Mouse (Mus musculus): Measurements from ENCODE around the gene Siglech. TPM values are rescaled to one million over a fixed set of nuclear protein-coding genes. Genes with fewer than 3 reads are reported as not detected.
"Not testable (repeated sequence)": the region's sequence is repeated elsewhere in the genome, so short reads cannot be mapped to it uniquely, and the experiment has no call there.

Gene Siglech
- polyA plus RNA-seq (2016; fragmentation: Nextera tagmentation; extraction: Ambion mirVana) = 0.20 and 0.29 TPM in 2 replicates

DNA sequence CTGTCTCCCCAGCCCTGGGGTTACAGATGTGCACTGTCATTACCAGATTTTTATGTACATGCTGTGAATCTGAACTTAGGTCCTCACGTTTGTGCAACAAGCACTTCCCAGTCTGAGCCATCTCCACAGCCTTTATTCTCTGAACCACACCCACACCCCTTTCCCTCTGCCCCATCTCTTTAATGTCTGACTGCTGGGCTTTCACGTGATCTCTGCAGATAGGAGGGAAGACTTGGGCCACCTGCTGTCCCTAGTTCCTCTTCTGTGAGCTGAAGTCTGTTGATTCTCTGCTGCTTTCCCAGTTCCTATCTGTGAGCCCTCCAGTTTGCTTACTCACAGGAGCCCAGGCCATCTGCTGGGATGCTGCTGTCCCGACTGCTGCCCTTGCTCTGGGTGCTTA lies at the start of gene Siglech:
TSS of gene Siglech (plus strand) at position 253 of the 400 bp plus-strand sequence.
- H3K9me3 ChIP-seq (replicated peaks) = no peaks in the 10 kb centered on the region
- H3K4me1 ChIP-seq = no peaks in the 10 kb centered on the region
- no peaks in the 10 kb centered on the region for H3K27me3 ChIP-seq (ENCODE audit: low read depth, poor library complexity, severe bottlenecking)
- no peak within 1 kb of the TSS for H3K27ac ChIP-seq
- no peaks in the 10 kb centered on the region for H3K36me3 ChIP-seq
- no peak within 1 kb of the TSS for H3K4me3 ChIP-seq
- 49% methylated on average over 3 of the region's 3 CpGs for WGBS
- DNase-seq (ENCODE audit: low spot score) = no peak

DNA sequence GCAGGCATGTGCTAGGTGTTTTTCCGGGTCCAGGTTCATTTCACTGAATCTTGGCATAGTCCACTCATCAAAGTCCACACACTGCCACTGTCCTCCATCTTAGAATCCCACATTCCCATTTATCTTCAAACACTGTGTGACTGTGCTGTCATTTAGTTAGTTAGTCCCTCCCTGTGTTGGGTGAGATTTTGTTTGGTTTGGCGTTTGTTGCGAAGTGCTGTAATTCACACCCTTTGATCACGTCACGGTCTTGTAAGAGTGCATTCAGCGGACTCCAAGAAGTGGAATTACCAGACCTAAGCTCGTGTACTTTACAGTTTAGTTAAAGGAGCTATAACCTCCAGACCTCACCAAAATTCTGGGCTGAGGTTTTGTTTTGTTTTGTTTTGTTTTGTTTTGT lies 45.3 kb upstream of the Siglech start:
- Histone ChIP-seq H3K27ac (no peak overlapping the region), H3K27me3 (ENCODE audit: low read depth, poor library complexity, severe bottlenecking) (no peaks in the 10 kb centered on the region), H3K4me1 (no peaks in the 10 kb centered on the region), H3K4me3 (no peak overlapping the region), H3K9me3 (replicated peaks) (no peaks in the 10 kb centered on the region), H3K36me3 (no peaks in the 10 kb centered on the region)
- DNase-seq (ENCODE audit: low spot score) = no peak
- 71% methylated on average over 7 of the region's 7 CpGs for WGBS

DNA sequence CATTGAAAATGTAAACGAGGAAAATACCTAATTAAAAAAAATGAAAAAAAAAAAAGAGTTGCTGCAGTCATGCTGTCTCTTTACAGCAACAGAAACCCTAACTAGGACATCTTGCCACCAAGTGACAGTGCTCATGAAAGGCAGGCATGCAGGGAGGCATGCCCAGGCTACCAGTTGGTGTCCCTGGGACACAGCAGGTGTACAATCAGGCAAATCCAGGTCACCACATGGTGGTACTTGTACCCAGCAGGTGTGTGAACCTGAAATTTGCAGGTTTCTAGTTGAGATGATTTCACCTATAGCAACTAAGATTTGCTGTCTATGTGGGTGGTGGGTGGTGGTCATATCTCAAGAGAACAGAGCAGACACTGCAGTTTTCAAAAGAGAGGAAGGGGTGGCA lies 39.1 kb upstream of the Siglech start:
- H3K9me3 ChIP-seq (replicated peaks) = no peaks in the 10 kb centered on the region
- no peaks in the 10 kb centered on the region for H3K4me1 ChIP-seq
- no peak overlapping the region for H3K27ac ChIP-seq
- H3K27me3 ChIP-seq (ENCODE audit: low read depth, poor library complexity, severe bottlenecking) = no peaks in the 10 kb centered on the region
- WGBS = 78% methylated on average over 1 of the region's 1 CpGs
- H3K4me3 ChIP-seq = no peak overlapping the region
- DNase-seq (ENCODE audit: low spot score) = no peak
- H3K36me3 ChIP-seq = no peaks in the 10 kb centered on the region

DNA sequence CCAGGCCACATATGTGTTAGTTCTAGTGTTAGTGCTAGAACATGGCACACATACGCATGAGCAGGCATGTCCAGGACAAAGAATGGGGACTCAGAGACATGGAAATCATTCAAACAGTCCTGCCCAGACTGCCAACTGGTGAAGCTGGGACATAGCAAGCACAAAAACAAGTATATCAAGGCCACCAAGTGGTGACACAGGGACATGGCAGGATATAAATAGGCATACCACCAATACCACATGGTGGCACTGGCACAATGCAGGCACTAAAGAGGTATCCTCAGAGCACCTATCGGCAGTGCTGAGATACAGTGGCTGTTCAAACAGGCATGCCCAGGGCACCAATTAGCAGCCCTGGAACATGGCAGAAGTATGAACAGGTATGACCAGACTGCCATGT lies 33.5 kb upstream of the Siglech start:
- no peak overlapping the region for H3K4me3 ChIP-seq
- H3K4me1 ChIP-seq = no peaks in the 10 kb centered on the region
- WGBS = 81% methylated on average over 2 of the region's 2 CpGs
- H3K27me3 ChIP-seq (ENCODE audit: low read depth, poor library complexity, severe bottlenecking) = no peaks in the 10 kb centered on the region
- DNase-seq (ENCODE audit: low spot score) = no peak
- H3K27ac ChIP-seq = no peak overlapping the region
- H3K36me3 ChIP-seq = no peaks in the 10 kb centered on the region
- no peaks in the 10 kb centered on the region for H3K9me3 ChIP-seq (replicated peaks)

DNA sequence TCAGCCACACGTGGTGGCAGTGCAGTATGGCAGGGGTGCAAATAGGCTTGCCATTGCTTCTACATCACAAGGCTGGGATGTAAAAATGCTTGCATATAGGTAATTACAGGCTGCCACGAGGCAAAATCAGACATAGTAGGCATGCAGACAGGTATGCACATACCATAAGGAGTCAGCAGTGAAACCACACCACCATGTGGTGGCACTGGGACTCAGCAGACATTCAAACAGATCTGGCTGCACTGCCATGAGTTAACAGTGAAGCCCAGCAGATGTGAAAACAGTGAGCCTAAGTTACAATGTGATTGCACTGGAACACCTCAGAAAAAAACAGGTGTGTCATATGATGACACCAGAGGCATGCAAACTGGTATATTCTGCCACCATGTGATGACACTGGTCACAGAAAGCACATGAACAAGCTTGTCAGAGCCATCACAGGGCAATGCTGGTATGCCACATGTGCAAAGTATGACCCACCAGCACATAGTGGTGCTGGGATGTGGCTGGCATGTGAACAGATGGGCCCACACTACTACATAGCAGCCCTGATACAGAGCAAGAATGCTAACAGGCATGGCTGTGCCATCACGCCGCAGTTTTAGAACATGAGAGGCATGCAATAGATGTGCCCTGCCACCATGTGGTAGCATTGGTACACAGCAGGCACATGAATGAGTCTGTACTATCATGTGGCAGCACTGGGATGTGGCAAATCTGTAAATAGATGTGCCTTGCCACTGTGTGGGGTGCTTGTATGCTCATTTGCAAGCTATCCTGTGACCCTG lies 30.7 kb upstream of the Siglech start:
- H3K36me3 ChIP-seq = no peaks in the 10 kb centered on the region

DNA sequence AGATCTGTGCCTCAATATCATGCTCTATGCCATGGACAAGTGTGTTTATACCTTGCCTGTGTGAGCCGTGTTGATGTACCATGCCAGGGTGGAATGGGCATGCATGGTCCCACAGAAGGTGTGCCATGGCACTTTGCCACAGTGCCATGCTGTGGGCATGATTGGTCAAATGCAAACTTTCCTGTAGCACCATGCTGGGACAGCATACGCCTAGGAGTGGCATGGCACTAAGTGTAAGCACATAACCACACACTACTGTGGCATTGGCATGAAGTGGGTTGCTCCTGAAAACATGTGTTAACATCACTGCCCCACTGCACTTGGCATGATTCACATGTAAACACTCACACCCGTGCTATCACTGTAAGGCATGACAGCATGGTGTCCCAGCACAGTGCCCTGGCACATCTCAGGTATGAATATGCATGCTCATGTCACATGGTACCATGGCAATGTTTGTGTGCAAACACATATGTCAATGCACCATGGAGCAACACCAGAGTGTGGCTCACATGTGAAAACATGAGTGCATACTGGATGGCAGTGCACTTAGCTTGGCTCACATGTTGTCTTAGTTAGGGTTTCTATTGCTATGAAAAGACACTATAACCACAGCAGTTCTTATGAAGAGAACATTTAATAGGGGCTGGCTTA lies 24.2 kb upstream of the Siglech start:
- Histone ChIP-seq H3K27me3 (ENCODE audit: low read depth, poor library complexity, severe bottlenecking) (no peaks in the 10 kb centered on the region), H3K4me3 (no peak overlapping the region)
- DNase-seq (ENCODE audit: low spot score) = no peak

More for the DNA sequence above, 30.7 kb upstream of the Siglech start:
- no peak overlapping the region for H3K4me3 ChIP-seq
- H3K9me3 ChIP-seq (replicated peaks) = no peaks in the 10 kb centered on the region
- 60% methylated on average over 4 of the region's 4 CpGs for WGBS
- no peak overlapping the region for H3K27ac ChIP-seq
- no peak for DNase-seq (ENCODE audit: low spot score)
- no peaks in the 10 kb centered on the region for H3K4me1 ChIP-seq
- no peaks in the 10 kb centered on the region for H3K27me3 ChIP-seq (ENCODE audit: low read depth, poor library complexity, severe bottlenecking)

DNA sequence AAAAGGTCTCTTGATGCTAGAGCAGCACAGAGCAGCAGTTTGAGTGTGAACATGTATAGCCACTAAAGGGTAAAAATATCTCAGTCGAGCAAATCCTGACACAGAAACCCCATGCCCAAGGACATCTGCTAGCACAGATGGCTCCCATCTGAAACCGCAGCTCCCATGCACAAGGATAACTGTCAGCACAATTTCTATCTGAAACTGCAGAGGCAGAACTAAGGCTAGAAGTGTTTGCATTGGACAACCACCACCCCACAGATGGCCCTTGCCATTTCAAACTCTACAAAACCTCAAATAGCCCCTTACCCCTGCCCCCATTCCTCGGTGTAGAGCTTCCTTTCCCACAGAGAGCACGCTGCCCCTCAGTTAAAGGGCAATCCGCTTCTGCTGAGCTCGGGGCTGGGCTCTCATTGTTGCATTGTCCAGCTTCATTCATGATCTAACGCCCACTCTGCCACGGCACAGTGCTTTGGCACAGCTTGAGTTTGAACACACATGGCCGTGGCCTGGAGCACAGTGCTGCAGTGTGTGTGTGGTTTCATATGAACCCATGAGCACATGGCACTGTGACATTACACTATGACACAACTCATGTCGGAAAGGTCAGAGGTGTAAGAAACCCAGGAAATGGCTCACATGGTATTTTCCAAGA lies 23.3 kb upstream of the Siglech start:
- 84% methylated on average over 10 of the region's 10 CpGs for WGBS
- no peaks in the 10 kb centered on the region for H3K36me3 ChIP-seq
- H3K4me1 ChIP-seq = no peaks in the 10 kb centered on the region
- DNase-seq (ENCODE audit: low spot score) = no peak
- no peak overlapping the region for H3K4me3 ChIP-seq
- no peaks in the 10 kb centered on the region for H3K27me3 ChIP-seq (ENCODE audit: low read depth, poor library complexity, severe bottlenecking)
- H3K9me3 ChIP-seq (replicated peaks) = no peaks in the 10 kb centered on the region
- H3K27ac ChIP-seq = no peak overlapping the region

More for the DNA sequence above, 24.2 kb upstream of the Siglech start:
- H3K4me1 ChIP-seq = no peaks in the 10 kb centered on the region
- 93% methylated on average over 3 of the region's 3 CpGs for WGBS
- no peaks in the 10 kb centered on the region for H3K36me3 ChIP-seq
- H3K9me3 ChIP-seq (replicated peaks) = no peaks in the 10 kb centered on the region
- H3K27ac ChIP-seq = no peak overlapping the region

DNA sequence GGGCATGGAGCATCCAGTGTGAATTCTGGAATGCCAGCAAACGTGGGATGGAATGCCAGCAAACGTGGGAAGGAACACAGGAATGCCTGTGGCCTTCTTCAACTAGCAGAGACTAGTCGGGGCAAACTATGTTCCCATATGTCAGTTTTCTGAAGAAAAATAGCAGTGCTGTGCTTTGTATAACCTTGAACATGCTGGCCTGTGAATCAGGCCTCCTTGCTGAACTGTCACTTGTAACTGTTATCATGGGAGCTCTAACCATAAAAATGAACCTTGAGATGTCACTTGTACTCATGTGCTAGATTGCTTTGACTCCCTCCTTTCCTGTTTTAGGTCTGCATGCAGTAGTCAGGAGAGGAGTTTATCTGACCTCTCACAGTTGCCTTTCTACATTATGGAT lies 17.1 kb upstream of the Siglech start:
- H3K36me3 ChIP-seq = no peaks in the 10 kb centered on the region
- no peaks in the 10 kb centered on the region for H3K27me3 ChIP-seq (ENCODE audit: low read depth, poor library complexity, severe bottlenecking)
- H3K4me1 ChIP-seq = no peaks in the 10 kb centered on the region
- 78% methylated on average over 3 of the region's 3 CpGs for WGBS
- no peak overlapping the region for H3K4me3 ChIP-seq
- H3K9me3 ChIP-seq (replicated peaks) = no peaks in the 10 kb centered on the region
- DNase-seq (ENCODE audit: low spot score) = no peak
- no peak overlapping the region for H3K27ac ChIP-seq

DNA sequence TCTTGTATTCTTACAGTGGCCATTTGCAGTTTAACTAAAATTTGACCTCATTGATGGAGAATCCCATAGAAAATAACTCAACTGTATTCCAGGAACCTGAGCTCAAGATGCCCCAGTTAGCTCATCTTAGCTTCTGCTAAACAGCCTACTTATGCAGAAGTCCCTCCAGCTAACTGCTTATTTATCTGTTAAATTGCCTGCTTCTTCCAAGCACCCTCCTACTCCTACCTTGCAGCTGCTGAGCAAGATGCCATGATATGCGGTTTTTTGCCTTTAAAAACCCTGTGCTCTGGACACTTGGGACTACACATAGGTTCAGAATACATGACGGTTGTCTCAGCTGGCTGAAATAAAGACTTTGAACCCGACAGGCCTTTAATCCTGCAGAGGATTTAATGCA lies 8.6 kb upstream of the Siglech start:
- H3K9me3 ChIP-seq (replicated peaks) = no peaks in the 10 kb centered on the region
- H3K27me3 ChIP-seq (ENCODE audit: low read depth, poor library complexity, severe bottlenecking) = no peaks in the 10 kb centered on the region
- no peak for DNase-seq (ENCODE audit: low spot score)
- no peaks in the 10 kb centered on the region for H3K4me1 ChIP-seq
- no peak overlapping the region for H3K4me3 ChIP-seq
- 78% methylated on average over 3 of the region's 3 CpGs for WGBS
- no peak overlapping the region for H3K27ac ChIP-seq
- H3K36me3 ChIP-seq = no peaks in the 10 kb centered on the region

DNA sequence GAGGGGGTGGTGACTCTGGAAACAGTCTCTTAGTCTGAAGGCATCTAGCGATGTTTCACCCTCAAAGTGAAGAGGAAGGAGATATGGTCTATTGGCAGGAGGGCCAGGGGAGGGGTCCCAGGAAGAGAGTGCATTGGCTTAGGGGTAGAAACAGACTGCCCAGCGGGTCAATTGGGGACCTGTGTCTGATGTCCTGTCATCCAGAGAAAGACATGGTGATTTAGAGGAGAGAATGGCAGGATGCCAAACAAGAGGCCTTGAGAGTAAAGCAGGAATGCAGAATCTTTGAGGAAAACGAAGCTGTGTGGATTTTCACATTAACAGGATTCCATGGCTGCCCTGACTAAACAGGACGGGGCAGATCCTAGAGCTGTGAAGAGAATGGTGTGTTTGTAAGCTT lies 12.0 kb downstream of the Siglech start:
- WGBS = 78% methylated on average over 4 of the region's 4 CpGs
- H3K27ac ChIP-seq = no peak overlapping the region
- no peak for DNase-seq (ENCODE audit: low spot score)
- H3K27me3 ChIP-seq (ENCODE audit: low read depth, poor library complexity, severe bottlenecking) = no peaks in the 10 kb centered on the region
- no peaks in the 10 kb centered on the region for H3K4me1 ChIP-seq
- no peaks in the 10 kb centered on the region for H3K9me3 ChIP-seq (replicated peaks)
- no peaks in the 10 kb centered on the region for H3K36me3 ChIP-seq
- H3K4me3 ChIP-seq = no peak overlapping the region

DNA sequence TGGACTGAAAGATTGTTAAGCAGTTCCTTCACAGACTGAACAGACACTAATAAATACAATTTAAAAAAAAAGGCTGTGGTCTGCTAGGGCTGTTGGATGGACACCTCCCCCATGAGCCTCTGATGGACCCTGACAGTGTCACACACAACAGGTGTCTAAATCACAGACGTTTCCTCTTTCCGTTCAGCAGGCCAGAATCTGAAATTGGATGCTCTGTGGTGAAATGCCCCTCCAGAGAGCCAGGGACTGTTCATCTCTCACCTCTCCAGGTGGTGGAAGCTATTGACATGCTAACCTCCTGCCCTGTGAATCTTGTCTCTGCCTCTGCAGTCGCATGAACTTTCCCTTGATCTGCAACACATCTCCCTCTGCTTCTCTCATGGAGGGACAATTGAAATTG lies 14.5 kb downstream of the Siglech start:
- no peak overlapping the region for H3K27ac ChIP-seq
- DNase-seq (ENCODE audit: low spot score) = no peak
- H3K36me3 ChIP-seq = no peaks in the 10 kb centered on the region
- H3K27me3 ChIP-seq (ENCODE audit: low read depth, poor library complexity, severe bottlenecking) = no peaks in the 10 kb centered on the region
- H3K4me3 ChIP-seq = no peak overlapping the region
- no peaks in the 10 kb centered on the region for H3K4me1 ChIP-seq
- H3K9me3 ChIP-seq (replicated peaks) = no peaks in the 10 kb centered on the region
- 66% methylated on average over 3 of the region's 3 CpGs for WGBS

DNA sequence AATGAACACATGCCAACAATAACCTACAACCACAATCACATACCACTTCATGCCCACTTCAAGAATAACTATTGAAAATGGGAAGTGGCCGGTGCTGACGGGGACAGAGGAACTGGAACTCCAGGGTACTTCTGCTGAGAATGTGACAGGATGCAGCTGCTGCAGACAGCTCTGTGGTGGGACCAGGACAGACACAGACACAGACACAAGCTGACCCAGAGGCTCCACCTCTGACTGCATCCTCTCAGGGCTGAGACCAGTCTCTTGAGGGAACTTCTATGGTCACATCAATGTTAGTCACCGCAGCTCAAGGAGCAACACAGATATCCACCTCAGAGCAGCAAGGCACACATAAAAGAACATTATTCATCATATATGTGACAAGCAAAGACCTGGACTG lies 16.6 kb downstream of the Siglech start:
- H3K27ac ChIP-seq = no peak overlapping the region
- H3K9me3 ChIP-seq (replicated peaks) = no peaks in the 10 kb centered on the region
- H3K36me3 ChIP-seq = no peaks in the 10 kb centered on the region
- no peak for DNase-seq (ENCODE audit: low spot score)
- no peaks in the 10 kb centered on the region for H3K4me1 ChIP-seq
- H3K4me3 ChIP-seq = no peak overlapping the region
- no peaks in the 10 kb centered on the region for H3K27me3 ChIP-seq (ENCODE audit: low read depth, poor library complexity, severe bottlenecking)
- WGBS = 81% methylated on average over 3 of the region's 3 CpGs

DNA sequence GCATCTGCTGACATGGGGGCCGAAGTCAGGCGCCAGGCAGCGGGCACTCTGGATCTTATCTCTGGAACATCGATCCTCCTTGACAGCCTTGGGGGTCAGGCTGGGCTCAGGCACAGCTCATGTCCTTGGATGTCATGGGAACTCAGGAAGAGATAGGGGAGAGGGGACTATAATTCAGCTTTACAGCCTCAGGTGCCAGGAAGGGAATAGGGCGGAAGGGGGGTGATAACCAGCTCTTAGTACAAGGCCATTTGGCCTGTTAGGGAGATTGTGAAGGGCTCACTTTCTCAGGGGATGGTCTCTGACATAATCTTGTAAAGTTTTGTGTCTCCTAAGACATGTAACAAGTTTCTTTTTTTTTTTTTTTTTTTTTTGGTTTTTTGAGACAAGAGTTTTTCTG lies 22.6 kb downstream of the Siglech start:
- H3K36me3 ChIP-seq; H3K27me3 ChIP-seq (ENCODE audit: low read depth, poor library complexity, severe bottlenecking); DNase-seq (ENCODE audit: low spot score); H3K9me3 ChIP-seq (replicated peaks); H3K27ac ChIP-seq; H3K4me3 ChIP-seq: not testable (repeated sequence)
- 47% methylated on average over 5 of the region's 5 CpGs for WGBS
- H3K4me1 ChIP-seq = peaks cover 11% of the 10 kb centered on the region
